Mouse (Mus musculus): ENCODE data around the gene Olfr385.
"Not testable (repeated sequence)": the region's sequence is repeated elsewhere in the genome, so short reads cannot be mapped to it uniquely, and the experiment has no call there.

Gene Olfr385

GRCm38 (mm10) chr11:73592908-73593307 lies at the start of gene Olfr385:
Gene Olfr385 (minus strand): TSS chr11:73593008.
- no peak for DNase-seq (ENCODE audit: low spot score in 2 of 2)

GRCm38 (mm10) chr11:73598294-73598693 lies 5.5 kb upstream of the Olfr385 start, which contains the start of gene Olfr384:
Gene Olfr384 (plus strand): TSS chr11:73598594.
- DNase-seq (ENCODE audit: low spot score in 2 of 2) = no peak

GRCm38 (mm10) chr11:73583188-73583587 lies 9.6 kb downstream of the Olfr385 start:
- not testable (repeated sequence) for DNase-seq (ENCODE audit: low spot score in 2 of 2)

- DNase-seq (ENCODE audit: low spot score in 2 of 2) = no peak
Observed at GRCm38 (mm10) chr11:73579871-73580270, 12.9 kb downstream of the Olfr385 start.
